Mouse (Mus musculus) left cerebral cortex, postnatal 25 days (tissue): ENCODE data around the gene Dennd4a. TPM values are rescaled to one million over a fixed set of nuclear protein-coding genes. Genes with fewer than 3 reads are reported as not detected.
A peak's percentile ranks its signal among the peaks of the same experiment; 100 is the strongest.

ENCODE experiments used
- DNase-seq, 2 experiments: peaks; one replicate each; pipeline ENCODE4 v3.0.0; 2022; ENCODE audit warnings: low spot score in 2 of 2, mixed read lengths in 1 of 2
- intact Hi-C: fragments of 180-260 bp; cut with DNase I; formaldehyde crosslinking; loops from one replicate; pipeline ENCODE4 v1.15.1; 2025
- total RNA-seq, 2 experiments: library from RNA; stranded (reverse); gene quantifications; 2 replicates each; pipeline ENCODE4 v1.2.3; 2021

The Dennd4a gene
- total RNA-seq = 10 to 100 TPM; 56.4 to 64.7 TPM

DNA sequence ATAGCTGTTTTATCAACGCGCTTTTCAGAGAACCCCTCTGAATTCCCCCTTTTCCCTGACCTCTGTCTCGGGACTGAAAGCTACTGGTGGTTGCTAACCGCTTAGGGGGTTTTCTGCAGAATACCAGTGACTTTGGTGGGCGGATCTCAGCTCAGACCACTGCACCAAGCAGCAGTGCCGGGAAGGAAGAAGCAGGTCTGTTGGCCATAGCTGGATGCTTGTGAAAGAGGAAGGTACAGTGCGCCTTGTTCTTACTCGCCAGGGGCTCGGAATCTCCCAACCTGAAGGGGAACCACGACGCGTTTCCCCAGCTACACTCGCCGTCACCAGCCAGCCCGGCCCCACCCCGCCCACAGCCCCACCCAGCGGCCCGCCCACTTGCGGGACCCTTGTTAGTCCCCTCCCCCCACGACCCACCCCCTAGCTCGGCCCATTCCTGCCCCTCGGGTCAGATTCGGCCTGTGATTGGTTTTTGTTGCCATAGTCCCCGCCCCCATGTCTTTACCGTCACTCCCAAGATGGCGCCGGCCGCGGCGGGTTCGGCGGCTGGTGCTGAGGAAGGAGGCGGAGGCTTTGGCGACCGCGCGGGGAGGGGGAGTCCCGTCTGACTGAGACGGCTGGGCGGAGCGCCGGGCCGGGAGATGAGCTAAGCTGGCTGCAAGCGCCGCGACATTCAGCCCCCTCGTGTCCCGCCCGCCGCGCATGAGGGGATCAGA is at the start of gene Dennd4a:
TSS of gene Dennd4a (plus strand) at position 519 of the 716 bp plus-strand sequence.
- intact Hi-C loops = loop anchor here (2.0 kb wide), 2 partner anchors 22 to 74 kb away; partner anchors contain the start of gene Rab11a
- DNase-seq = peak; percentile 98 to 99

DNA sequence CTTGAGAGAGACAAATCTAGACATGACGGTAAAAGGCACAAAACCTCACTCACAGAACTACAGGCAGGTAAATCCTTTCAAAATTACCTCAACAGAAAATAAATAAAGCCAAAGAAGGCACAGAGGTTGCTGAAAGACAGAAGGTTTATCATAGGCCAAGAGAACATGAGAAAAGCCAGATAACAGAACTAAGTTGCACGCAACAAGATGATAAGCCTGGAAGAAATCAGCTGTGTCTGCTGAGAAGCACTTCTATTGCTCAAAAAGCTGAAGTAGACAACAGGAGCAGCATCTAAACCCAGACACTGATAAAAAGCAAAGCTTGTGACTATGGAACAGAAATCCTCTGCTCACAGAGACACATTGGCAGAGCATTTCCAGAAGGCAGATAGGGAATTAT is 46.3 kb upstream of the Dennd4a start:
- intact Hi-C loops = no loop called here
- DNase-seq = no peak

DNA sequence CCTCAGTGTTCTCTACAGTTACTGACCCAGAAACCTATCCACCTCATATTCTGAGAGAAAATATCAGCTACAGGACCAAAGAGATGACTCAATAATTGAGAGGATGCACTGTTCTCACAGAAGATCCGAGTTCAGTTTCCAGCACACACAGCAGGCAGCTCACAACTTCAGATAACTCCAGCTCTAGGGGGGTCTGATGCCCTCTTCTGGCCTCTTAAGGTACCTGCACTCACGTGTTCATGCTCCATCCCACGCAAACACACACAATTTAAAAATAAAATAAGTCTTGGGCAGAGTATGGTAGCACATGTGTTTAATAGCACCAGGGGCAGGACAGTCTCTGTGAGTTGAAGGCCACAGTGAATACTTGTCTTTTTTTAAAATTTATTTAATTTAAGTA is 45.0 kb upstream of the Dennd4a start:
- DNase-seq = no peak
- intact Hi-C loops = no loop called here

DNA sequence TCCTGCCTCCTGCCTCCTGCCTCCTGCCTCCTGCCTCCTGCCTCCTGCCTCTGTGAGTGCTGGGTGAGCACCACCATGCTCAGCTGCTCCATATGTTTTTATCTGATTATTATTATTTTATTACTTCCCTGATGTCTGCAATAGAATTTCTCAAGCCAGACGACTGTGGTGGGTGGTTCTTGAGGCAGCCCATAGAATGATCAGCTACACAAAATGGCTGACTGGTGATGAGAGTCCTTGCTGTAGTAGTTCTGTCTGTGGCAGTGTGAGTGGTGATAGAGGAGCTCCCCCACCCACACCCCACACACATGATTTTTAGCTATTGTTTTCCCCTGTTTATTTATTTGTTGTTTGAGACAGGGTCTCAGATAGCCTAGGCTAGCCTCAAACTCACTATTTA is 43.3 kb upstream of the Dennd4a start:
- intact Hi-C loops = no loop called here
- DNase-seq = no peak

DNA sequence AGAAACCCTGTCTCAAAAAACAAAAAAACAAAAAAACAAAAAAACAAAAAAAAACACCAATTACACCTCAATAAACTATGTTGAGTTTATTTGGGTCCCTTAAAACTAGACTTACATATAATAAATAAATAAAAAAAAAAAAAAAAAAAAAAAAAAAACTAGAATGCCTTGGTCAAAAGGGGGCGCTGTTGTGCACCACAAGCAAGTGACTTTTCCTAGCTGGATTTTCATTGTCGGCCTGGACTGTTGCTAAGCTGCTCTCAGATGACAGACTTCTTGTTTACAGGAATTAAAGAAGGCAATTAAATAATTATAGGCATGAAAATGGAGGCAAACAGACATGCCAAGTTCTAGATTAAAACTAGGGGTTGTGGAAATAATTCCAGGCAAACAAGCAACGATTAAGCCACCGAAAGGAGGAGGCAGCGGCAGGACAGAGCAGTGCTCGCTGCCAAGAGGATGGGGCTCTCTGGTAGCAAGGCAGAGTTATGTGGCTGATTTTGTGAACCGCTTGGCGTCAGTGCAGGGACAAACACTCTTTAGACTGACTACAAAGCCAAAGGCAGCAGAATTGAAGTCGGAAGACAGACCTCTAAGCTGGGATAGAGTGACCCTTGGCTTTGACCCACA is 42.0 kb upstream of the Dennd4a start:
- peak in 1 of 2 experiments; percentile 28 for DNase-seq
- intact Hi-C loops = no loop called here

DNA sequence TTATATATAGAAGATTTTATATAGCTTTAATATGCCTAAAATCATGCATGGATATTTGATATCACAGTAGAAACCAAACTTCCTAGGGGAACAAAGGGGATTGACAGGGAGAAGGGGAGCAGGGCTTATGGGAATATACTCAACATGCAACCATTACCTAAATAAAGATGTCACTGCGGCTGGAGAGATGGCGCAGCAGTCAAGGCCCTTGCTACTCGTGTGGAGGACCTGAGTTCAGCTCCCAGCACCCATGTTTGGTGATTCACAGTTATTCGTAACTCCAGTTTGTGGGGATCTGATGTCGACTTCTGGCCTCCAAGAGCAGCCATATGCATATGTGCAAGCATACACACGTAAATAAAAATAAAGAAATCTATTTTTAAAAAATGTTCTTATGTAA is 41.2 kb upstream of the Dennd4a start:
- DNase-seq = no peak
- intact Hi-C loops = loop anchor here (5.0 kb wide), 1 partner anchor 167 kb away; no protein-coding TSS in a partner anchor

DNA sequence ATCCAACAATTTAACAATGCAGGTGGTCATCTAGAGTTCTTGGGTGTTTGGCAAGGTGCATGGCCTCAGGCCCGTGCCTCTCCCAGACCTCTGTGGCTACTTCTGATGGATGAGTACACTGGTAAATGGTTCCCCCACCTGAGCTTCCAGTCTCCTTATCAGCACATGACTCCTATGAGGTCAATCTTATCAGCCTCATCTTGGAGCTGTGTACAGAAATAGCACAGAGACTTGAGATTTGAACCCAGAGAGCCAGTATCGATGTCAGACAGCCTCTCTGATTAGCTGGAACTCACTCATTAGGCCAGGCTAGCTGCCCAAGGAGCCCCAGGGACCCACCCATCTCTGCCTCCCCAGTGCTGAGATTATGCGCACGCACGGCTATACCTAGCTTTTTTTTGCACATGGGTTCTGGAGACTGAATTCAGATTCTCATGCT is 40.7 kb upstream of the Dennd4a start:
- DNase-seq = no peak
- intact Hi-C loops = loop anchor here (5.0 kb wide), 1 partner anchor 167 kb away; no protein-coding TSS in a partner anchor

DNA sequence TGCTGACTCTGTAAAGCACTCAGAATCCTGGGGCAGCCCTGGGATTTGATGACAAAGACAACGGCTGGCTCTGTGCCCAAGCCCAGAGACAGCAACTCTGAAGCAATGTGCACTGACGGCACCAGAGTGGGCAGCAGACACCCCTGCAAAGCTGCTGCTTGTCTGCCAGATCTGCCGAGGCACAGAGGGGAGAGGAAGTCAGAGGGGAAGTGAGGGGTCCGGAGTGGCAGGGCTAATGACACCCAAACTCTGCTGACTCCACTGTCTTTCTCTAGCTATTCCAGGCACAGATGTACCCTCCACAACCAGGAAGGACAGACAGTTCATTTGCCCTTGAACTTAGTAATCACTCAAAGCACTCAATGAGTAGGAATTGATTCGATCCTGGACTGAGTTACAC is 39.9 kb upstream of the Dennd4a start:
- intact Hi-C loops = loop anchor here (5.0 kb wide), 1 partner anchor 166 kb away; no protein-coding TSS in a partner anchor
- DNase-seq = peak; percentile 51 to 72

DNA sequence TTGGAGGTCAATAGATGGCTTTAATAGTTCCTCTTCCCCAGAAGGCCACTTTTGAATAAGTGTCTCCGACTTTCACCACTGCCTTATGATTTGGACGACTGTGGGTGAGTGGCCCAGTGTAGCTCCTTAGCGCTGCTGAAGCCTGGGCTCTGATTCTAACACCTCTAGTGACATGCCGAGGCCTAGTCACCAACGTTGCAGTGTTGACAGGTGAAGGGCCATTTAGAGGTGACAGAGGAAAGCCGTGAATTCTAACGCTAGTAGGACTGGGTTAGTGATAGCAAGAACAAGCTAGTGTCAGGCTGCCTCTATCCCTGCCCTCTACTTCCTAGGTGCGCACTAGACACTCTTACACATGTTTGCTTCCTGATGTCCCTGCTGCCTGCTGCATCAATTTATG is 37.9 kb upstream of the Dennd4a start:
- intact Hi-C loops = loop anchor here (5.0 kb wide), 1 partner anchor 164 kb away; no protein-coding TSS in a partner anchor
- DNase-seq = no peak

DNA sequence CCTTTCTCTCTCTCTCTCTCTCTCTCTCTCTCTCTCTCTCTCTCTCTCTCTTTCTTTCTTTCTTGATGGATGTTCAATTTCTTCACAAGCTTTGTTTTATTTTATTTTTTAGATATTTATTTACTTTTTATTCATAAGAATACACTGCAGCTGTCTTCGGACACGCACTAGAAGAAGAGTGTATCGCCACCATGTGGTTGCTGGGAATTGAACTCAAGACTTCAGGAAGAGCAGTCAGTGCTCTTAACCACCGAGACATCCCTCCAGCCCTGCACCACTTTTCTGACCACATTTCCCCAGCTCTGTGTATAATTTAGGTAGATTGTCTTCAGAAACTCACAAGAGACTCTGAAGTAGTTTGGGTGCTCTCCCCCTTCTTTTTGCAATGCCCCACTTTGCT is 37.2 kb upstream of the Dennd4a start:
- DNase-seq = no peak
- intact Hi-C loops = loop anchor here (5.0 kb wide), 1 partner anchor 163 kb away; no protein-coding TSS in a partner anchor

DNA sequence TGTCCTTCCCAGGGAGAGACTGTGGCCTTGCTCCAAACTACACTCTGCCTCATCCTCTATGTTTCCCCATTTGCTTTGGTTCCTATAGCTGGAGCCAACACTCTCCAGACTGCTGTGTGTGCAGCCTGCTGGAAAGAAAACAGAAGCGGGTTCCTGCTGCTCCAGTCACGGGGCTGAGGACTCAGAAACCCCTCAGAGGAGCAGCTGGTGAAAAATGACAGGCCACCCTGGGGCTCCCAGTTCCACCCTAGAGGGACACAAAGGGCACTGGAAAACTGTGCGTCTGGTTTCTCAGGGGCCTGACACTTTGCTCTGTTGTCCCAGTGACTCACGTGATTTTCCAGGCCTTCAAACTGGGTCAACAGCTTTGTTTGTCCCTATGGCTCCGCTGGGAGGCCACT is 36.7 kb upstream of the Dennd4a start:
- intact Hi-C loops = loop anchor here (5.0 kb wide), 1 partner anchor 163 kb away; no protein-coding TSS in a partner anchor

DNA sequence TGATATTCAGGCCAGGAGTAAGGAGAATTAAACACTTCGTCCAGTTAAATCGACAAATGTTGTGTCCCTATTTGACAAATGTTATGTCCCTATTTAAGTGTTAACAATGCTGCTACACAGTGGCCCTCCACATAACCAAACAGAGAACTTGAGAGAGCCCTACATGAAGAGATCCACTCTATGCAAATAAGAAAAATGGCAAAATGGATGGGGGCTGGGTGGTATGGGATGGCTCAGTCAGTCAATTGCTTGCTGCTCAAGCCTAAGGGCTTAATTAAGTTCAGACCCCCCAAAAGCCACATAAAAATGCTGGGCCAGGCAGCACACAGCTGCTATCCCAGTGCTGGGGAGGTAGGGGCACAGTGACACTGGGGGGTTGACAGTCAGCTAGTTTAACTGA is 36.3 kb upstream of the Dennd4a start:
- DNase-seq = no peak
- intact Hi-C loops = loop anchor here (5.0 kb wide), 1 partner anchor 162 kb away; no protein-coding TSS in a partner anchor

More for the DNA sequence above, 36.7 kb upstream of the Dennd4a start:
- peak in 1 of 2 experiments; percentile 58 for DNase-seq

DNA sequence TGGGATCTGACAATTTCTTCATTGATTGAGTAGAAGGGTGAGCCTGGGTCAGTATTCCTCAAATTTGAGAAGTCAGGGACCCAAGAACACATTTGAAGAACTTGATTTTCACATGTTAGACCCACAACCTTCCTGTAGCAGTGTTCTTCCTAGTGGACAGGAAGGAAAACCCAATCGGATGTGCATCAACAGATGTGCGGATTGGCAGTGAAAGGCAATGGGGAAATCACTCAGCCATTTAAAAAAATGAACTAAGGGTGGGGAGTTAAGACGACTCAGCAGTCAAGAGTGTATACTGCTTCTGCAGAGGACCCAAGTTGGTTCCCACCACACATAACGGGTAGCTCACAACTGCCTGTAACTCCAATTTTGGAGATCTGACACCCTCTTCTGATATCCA is 35.6 kb upstream of the Dennd4a start:
- intact Hi-C loops = no loop called here
- DNase-seq = no peak

DNA sequence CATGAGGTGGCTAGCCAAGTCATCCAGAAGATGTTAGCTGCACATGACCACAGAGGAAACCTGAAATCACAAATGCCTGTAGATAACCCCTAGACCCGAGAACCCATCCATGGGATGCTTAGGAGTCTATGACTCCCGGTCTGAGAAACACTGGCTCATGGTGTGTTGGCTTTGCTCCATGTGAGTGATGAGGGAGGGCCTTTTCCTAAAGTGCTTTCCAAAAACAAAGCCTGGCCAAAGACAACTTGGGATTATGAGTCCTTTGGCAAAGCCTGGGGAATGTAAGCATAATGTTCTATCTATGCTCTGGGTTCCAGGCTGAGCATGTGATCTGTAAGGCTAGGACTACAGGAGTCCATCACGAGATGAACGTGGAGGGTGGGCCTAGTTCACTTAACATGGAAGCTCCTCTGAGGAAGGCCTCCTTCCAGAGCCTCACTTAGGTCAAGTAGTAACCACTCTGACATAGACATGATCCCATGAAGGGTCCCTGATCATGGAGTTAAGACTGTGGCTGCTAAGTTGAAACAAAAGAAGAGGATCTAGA is 33.6 kb upstream of the Dennd4a start:
- no peak for DNase-seq
- intact Hi-C loops = no loop called here

DNA sequence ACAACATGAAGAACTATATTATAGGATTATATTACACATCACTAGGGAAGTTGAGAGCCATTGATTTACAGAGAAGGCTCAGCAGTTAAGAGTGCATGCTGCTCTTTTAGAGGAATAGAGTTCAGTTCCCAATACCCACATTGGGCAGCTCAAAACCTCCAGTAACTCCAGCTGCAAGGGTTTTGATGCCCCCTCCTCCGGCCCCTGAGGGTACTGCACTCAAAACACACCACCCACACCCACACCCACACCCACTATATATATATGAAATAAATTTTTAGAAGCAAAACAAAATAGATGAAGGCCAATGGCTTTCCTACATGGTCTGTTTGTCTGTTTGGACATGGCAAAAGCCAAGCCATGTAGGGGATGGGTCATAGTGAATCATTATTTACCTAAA is 33.0 kb upstream of the Dennd4a start:
- DNase-seq = no peak
- intact Hi-C loops = no loop called here

DNA sequence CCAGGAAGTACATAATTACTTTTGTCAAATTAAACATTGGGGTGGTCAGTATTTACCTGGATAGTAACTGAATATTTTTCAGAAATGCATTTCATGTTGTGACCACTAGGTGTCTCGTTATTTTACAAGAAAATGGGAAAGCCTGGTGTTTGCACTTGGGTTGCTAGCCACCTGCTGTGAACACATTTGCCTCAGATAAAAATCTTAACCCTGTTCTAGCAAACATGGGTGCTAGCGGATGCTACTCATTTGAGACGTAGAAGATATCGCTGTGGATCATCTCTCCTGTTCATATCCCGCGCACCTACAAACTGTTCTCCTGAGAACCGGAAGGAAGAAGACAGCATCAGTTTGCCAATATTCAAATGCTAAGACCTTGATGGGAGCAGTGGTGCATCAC is 31.5 kb upstream of the Dennd4a start:
- intact Hi-C loops = loop anchor here (5.0 kb wide), 1 partner anchor 183 kb away; the partner anchor contains the start of gene Ints14
- peak in 1 of 2 experiments; percentile 51 for DNase-seq

DNA sequence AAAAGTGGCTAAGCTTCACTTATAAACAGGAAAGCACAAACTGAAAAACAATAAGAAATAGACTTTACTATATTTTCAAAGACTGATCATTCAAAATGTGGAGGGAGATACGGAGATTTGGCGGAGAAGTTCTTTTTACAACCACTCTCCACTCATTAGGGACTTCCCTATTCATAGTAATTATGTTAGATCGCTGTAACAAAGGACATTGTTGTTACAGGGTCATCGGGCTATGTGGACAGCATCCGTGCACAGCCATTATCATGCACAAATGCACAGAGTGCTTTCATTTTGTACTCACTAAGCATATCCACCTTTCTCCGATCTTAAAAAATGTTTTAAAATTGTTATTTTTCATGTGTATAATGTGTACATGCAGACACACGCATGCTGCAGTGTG is 27.6 kb upstream of the Dennd4a start:
- intact Hi-C loops = loop anchor here (5.0 kb wide), 1 partner anchor 179 kb away; the partner anchor contains the start of gene Ints14
- DNase-seq = no peak

DNA sequence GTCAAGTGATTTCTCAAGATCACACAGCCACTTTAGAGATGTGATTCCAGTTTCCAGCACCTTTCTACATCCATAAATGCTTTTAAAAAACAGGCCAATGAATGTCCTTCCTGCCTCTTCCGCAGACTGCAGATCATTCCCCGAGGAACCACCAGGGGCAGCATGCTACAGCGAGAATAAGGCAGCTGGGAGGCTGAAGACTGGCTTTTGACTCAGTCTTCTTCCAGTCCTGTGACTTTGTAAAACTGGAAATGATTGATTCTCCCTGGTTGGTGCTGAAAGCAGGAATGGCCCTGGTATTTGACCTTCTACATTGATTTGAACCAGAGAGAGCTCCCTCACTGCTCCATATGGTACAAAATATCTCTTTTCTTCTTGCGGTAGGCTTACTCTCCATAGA is 26.3 kb upstream of the Dennd4a start:
- intact Hi-C loops = loop anchor here (1.0 to 5.0 kb wide), 2 partner anchors 28 to 177 kb away; partner anchors contain the start of gene Ints14
- DNase-seq = peak in 1 of 2 experiments; percentile 37

DNA sequence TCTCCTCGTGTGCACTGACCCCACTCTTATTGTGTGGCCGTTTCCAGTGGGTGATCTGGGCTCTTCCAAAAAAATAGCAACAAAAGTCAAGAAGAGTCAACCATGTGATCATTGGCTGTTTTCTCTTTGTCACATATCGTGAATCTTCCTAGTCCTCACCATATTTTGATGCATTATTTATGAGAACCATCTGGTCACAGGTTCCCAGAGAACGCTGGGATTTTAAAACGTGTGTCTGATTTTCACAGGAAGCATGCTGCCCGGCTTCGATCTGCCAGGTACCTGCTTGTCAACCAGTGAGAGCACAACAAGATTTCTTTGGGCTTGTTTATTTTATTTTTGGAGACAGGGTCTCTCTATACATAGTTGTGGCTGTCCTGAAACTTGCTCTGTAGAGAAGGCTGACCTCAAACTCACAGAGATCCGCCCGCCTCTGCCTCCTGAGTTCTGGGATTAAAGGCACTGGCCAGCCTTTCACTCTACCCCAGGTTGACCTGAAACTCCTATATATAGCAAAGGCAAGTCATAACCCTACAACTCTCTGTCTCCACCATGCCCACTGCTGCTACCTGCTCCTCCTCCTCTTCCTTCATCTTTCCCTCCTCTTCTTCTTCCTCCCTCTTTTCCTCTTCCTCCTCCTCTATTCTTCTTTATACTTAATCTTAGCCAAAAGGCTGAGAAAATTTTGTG is 24.8 kb upstream of the Dennd4a start:
- intact Hi-C loops = no loop called here

More for the DNA sequence above, 24.8 kb upstream of the Dennd4a start:
- peak in 1 of 2 experiments; percentile 48 for DNase-seq
